Mouse (Mus musculus): ENCODE results near the gene Pcgf2.
"Not testable (repeated sequence)": the region's sequence is repeated elsewhere in the genome, so short reads cannot be mapped to it uniquely, and the experiment has no call there.

The Pcgf2 gene

GRCm38 (mm10) chr11:97717369-97718280, 17.3 kb upstream of the Pcgf2 start:
- in situ Hi-C loops (cut with MseI, MboI), result no loop called here

- in situ Hi-C loops (cut with MseI, MboI), result no loop called here
Measured at GRCm38 (mm10) chr11:97716021-97716420, 15.7 kb upstream of the Pcgf2 start.

- in situ Hi-C loops (cut with MseI, MboI), result no loop called here
Measured at GRCm38 (mm10) chr11:97714784-97715760, 14.8 kb upstream of the Pcgf2 start.

- in situ Hi-C loops (cut with MseI, MboI), result no loop called here
Measured at GRCm38 (mm10) chr11:97714356-97714755, 14.1 kb upstream of the Pcgf2 start.

GRCm38 (mm10) chr11:97713896-97714295, 13.6 kb upstream of the Pcgf2 start:
- in situ Hi-C loops (cut with MseI, MboI), result no loop called here

- in situ Hi-C loops (cut with MseI, MboI), result no loop called here
Measured at GRCm38 (mm10) chr11:97712286-97712685, 12.0 kb upstream of the Pcgf2 start.

- in situ Hi-C loops (cut with MseI, MboI), result no loop called here
Measured at GRCm38 (mm10) chr11:97711200-97711900, 11.1 kb upstream of the Pcgf2 start.

- in situ Hi-C loops (cut with MseI, MboI), result not testable (repeated sequence)
Measured at GRCm38 (mm10) chr11:97710067-97710466, 9.8 kb upstream of the Pcgf2 start.

GRCm38 (mm10) chr11:97703039-97703826, 2.9 kb upstream of the Pcgf2 start, which contains the start of gene Psmb3:
Psmb3 (plus strand) TSS chr11:97703399.
- in situ Hi-C loops (cut with MseI, MboI), result no loop called here

GRCm38 (mm10) chr11:97702393-97702745, 2.1 kb upstream of the Pcgf2 start:
- in situ Hi-C loops (cut with MseI, MboI), result no loop called here

GRCm38 (mm10) chr11:97701581-97702392, 1.5 kb upstream of the Pcgf2 start:
- in situ Hi-C loops (cut with MseI, MboI), result no loop called here

- in situ Hi-C loops (cut with MseI, MboI), result no loop called here
Measured at GRCm38 (mm10) chr11:97700746-97701580, 666 bp upstream of the Pcgf2 start.

GRCm38 (mm10) chr11:97699626-97700002, 683 bp downstream of the Pcgf2 start:
- in situ Hi-C loops (cut with MseI, MboI), result no loop called here

GRCm38 (mm10) chr11:97698741-97699611, 1.3 kb downstream of the Pcgf2 start:
- in situ Hi-C loops (cut with MseI, MboI), result no loop called here

GRCm38 (mm10) chr11:97697891-97698529, 2.3 kb downstream of the Pcgf2 start:
- in situ Hi-C loops (cut with MseI, MboI), result no loop called here

GRCm38 (mm10) chr11:97697199-97697890, 3.0 kb downstream of the Pcgf2 start:
- in situ Hi-C loops (cut with MseI, MboI), result no loop called here

GRCm38 (mm10) chr11:97696669-97697068, 3.6 kb downstream of the Pcgf2 start:
- in situ Hi-C loops (cut with MseI, MboI), result no loop called here
